Mouse (Mus musculus) CD4-positive, CD25-positive, alpha-beta regulatory T cell, adult 4 months (primary cell): ENCODE data around the gene Elmsan1. TPM values are rescaled to one million over a fixed set of nuclear protein-coding genes. Genes with fewer than 3 reads are reported as not detected.

ENCODE experiments used
- ATAC-seq: one replicate; pipeline ENCODE4 v1.8.0; 2017
- polyA plus RNA-seq, 2 experiments: library from polyadenylated mRNA; unstranded; fragments of 100-300 nt; shearing (Covaris generic); gene quantifications; one replicate each; pipeline ENCODE4 v1.2.1; 2017

Elmsan1 gene
- polyA plus RNA-seq, 2 experiments from 2014 or later, result 7.3 to 8.2 TPM

- no peak for ATAC-seq
Observed at GRCm38 (mm10) chr12:84142281-84143050, 76.2 kb downstream of the Elmsan1 start.

GRCm38 (mm10) chr12:84141271-84141670, 77.4 kb downstream of the Elmsan1 start:
- no peak for ATAC-seq

- ATAC-seq, result no peak
Observed at GRCm38 (mm10) chr12:84140135-84140534, 78.5 kb downstream of the Elmsan1 start.

- ATAC-seq, result no peak
Observed at GRCm38 (mm10) chr12:84137131-84137530, 81.5 kb downstream of the Elmsan1 start.

GRCm38 (mm10) chr12:84132265-84132664, 86.4 kb downstream of the Elmsan1 start:
- no peak for ATAC-seq

- no peak for ATAC-seq
Observed at GRCm38 (mm10) chr12:84129931-84130330, 88.8 kb downstream of the Elmsan1 start.

GRCm38 (mm10) chr12:84128576-84128975, 90.1 kb downstream of the Elmsan1 start:
- no peak for ATAC-seq

- no peak for ATAC-seq
Observed at GRCm38 (mm10) chr12:84126899-84127298, 91.8 kb downstream of the Elmsan1 start.

- ATAC-seq, result no peak
Observed at GRCm38 (mm10) chr12:84125892-84126291, 92.8 kb downstream of the Elmsan1 start.

- ATAC-seq, result no peak
Observed at GRCm38 (mm10) chr12:84119584-84119983, 99.1 kb downstream of the Elmsan1 start.

- ATAC-seq, result peak; percentile 98
Observed at GRCm38 (mm10) chr12:84114153-84114994, 104.3 kb downstream of the Elmsan1 start, which contains the start of gene Dnal1. TSS of gene Dnal1 (plus strand) at chr12:84114366.

GRCm38 (mm10) chr12:84113676-84114075, 105.0 kb downstream of the Elmsan1 start:
- no peak for ATAC-seq

- no peak for ATAC-seq
Observed at GRCm38 (mm10) chr12:84110814-84111213, 107.9 kb downstream of the Elmsan1 start.

GRCm38 (mm10) chr12:84109924-84110323, 108.8 kb downstream of the Elmsan1 start:
- ATAC-seq, result no peak

- no peak for ATAC-seq
Observed at GRCm38 (mm10) chr12:84107692-84108091, 111.0 kb downstream of the Elmsan1 start.

GRCm38 (mm10) chr12:84107012-84107411, 111.7 kb downstream of the Elmsan1 start:
- no peak for ATAC-seq

GRCm38 (mm10) chr12:84101493-84101845, 117.2 kb downstream of the Elmsan1 start:
- ATAC-seq, result no peak

GRCm38 (mm10) chr12:84100604-84101492, 117.8 kb downstream of the Elmsan1 start, which contains the start of gene Acot6:
TSS of gene Acot6 (plus strand) at chr12:84100654.
- ATAC-seq, result peak; percentile 85

- ATAC-seq, result no peak
Observed at GRCm38 (mm10) chr12:84100071-84100470, 118.6 kb downstream of the Elmsan1 start.

- ATAC-seq, result no peak
Observed at GRCm38 (mm10) chr12:84099605-84100004, 119.1 kb downstream of the Elmsan1 start.
